Mouse (Mus musculus): ENCODE data around the gene Ntan1.
"Not testable (repeated sequence)": the region's sequence is repeated elsewhere in the genome, so short reads cannot be mapped to it uniquely, and the experiment has no call there.

Gene Ntan1

GRCm38 (mm10) chr16:13818560-13819393 lies at the start of gene Ntan1:
Gene Ntan1, plus strand, starts transcription at chr16:13818845.
- DNase-seq = peak; percentile 94

- DNase-seq = not testable (repeated sequence)
These were observed 47.0 kb upstream of the Ntan1 start for GRCm38 (mm10) chr16:13771603-13772002.

GRCm38 (mm10) chr16:13772051-13772450 lies 46.6 kb upstream of the Ntan1 start:
- DNase-seq = not testable (repeated sequence)

- DNase-seq = not testable (repeated sequence)
These were observed 44.6 kb upstream of the Ntan1 start for GRCm38 (mm10) chr16:13774011-13774410.

GRCm38 (mm10) chr16:13774651-13775050 lies 44.0 kb upstream of the Ntan1 start:
- not testable (repeated sequence) for DNase-seq

GRCm38 (mm10) chr16:13780353-13781036 lies 38.1 kb upstream of the Ntan1 start, which contains the start of gene Rrn3:
Gene Rrn3, plus strand, starts transcription at chr16:13780708.
- peak; percentile 84 to 88 for DNase-seq

- DNase-seq = no peak
These were observed 37.4 kb upstream of the Ntan1 start for GRCm38 (mm10) chr16:13781216-13781615.

- DNase-seq = no peak
These were observed 32.7 kb upstream of the Ntan1 start for GRCm38 (mm10) chr16:13785932-13786331.

- DNase-seq = not testable (repeated sequence)
These were observed 25.2 kb upstream of the Ntan1 start for GRCm38 (mm10) chr16:13793441-13793840.

- DNase-seq = no peak
These were observed 21.9 kb upstream of the Ntan1 start for GRCm38 (mm10) chr16:13796746-13797175.

GRCm38 (mm10) chr16:13801231-13801630 lies 17.4 kb upstream of the Ntan1 start:
- no peak for DNase-seq

GRCm38 (mm10) chr16:13804666-13805065 lies 14.0 kb upstream of the Ntan1 start:
- DNase-seq = no peak

GRCm38 (mm10) chr16:13807616-13808015 lies 11.0 kb upstream of the Ntan1 start:
- DNase-seq = no peak

GRCm38 (mm10) chr16:13808410-13808809 lies 10.2 kb upstream of the Ntan1 start:
- no peak for DNase-seq

- DNase-seq = no peak
These were observed 6.5 kb upstream of the Ntan1 start for GRCm38 (mm10) chr16:13812152-13812551.

- no peak for DNase-seq
These were observed 5.4 kb upstream of the Ntan1 start for GRCm38 (mm10) chr16:13813200-13813599.

- no peak for DNase-seq
These were observed 724 bp downstream of the Ntan1 start for GRCm38 (mm10) chr16:13819394-13819743.

GRCm38 (mm10) chr16:13819806-13820500 lies 1.3 kb downstream of the Ntan1 start:
- DNase-seq = no peak

- no peak for DNase-seq
These were observed 2.1 kb downstream of the Ntan1 start for GRCm38 (mm10) chr16:13820771-13821170.

- DNase-seq = no peak
These were observed 7.3 kb downstream of the Ntan1 start for GRCm38 (mm10) chr16:13825781-13826490.

- no peak for DNase-seq
These were observed 7.9 kb downstream of the Ntan1 start for GRCm38 (mm10) chr16:13826511-13826910.

- DNase-seq = no peak
These were observed 11.8 kb downstream of the Ntan1 start for GRCm38 (mm10) chr16:13830444-13830843.

- no peak for DNase-seq
These were observed 13.0 kb downstream of the Ntan1 start for GRCm38 (mm10) chr16:13831606-13832005.
